Mouse (Mus musculus) brain, embryonic 14.5 days (tissue): ENCODE results near the gene Bak1. TPM values are rescaled to one million over a fixed set of nuclear protein-coding genes. Genes with fewer than 3 reads are reported as not detected.

ENCODE experiments used
- DNase-seq: peaks from one replicate; pipeline ENCODE4 v3.0.0-alpha.2; 2011; ENCODE audit warnings: low read depth
- CTCF ChIP-seq: fragments of 200-500 bp; IDR thresholded peaks from 2 replicates; pipeline ENCODE4 v1.5.1; 2012; ENCODE audit warnings: inconsistent platforms, mild to moderate bottlenecking, moderate library complexity, borderline replicate concordance; ENCODE audit not compliant: insufficient read depth, insufficient read length; ENCODE audit errors: extremely low read depth
- POLR2A ChIP-seq: fragments of 200-500 bp; IDR thresholded peaks from 2 replicates; pipeline ENCODE4 v1.6.1; 2012; ENCODE audit warnings: mild to moderate bottlenecking, inconsistent platforms, borderline replicate concordance; ENCODE audit not compliant: poor library complexity, insufficient read depth, insufficient read length, severe bottlenecking; ENCODE audit errors: extremely low read depth
- polyA plus RNA-seq: library from polyadenylated mRNA; depleted of rRNA; stranded (reverse); fragments of >200 nt; gene quantifications from 2 replicates; pipeline ENCODE4 v1.2.3, GENCODE M21; 2012

Bak1 gene
- polyA plus RNA-seq, 1 experiment = 35.1 TPM

GRCm38 (mm10) chr17:27048445-27049239, 19.8 kb upstream of the Bak1 start:
- DNase-seq = no peak

GRCm38 (mm10) chr17:27047762-27048444, 19.1 kb upstream of the Bak1 start:
- no peak for DNase-seq
- TF ChIP-seq POLR2A (no peak), CTCF (peak; percentile 51; the same call in 1 of the 2 replicates)

More at GRCm38 (mm10) chr17:27048445-27049239, 19.8 kb upstream of the Bak1 start:
- TF ChIP-seq CTCF (no peak), POLR2A (no peak)

- no peak for TF ChIP-seq CTCF
- no peak for TF ChIP-seq POLR2A
- DNase-seq = no peak
Measured at GRCm38 (mm10) chr17:27045164-27045563, 16.4 kb upstream of the Bak1 start.

GRCm38 (mm10) chr17:27042840-27043239, 14.0 kb upstream of the Bak1 start:
- TF ChIP-seq POLR2A (no peak), CTCF (no peak)
- no peak for DNase-seq

- no peak for DNase-seq
- TF ChIP-seq CTCF = no peak
- no peak for TF ChIP-seq POLR2A
Measured at GRCm38 (mm10) chr17:27041787-27042055, 12.9 kb upstream of the Bak1 start.

GRCm38 (mm10) chr17:27041046-27041786, 12.4 kb upstream of the Bak1 start:
- TF ChIP-seq CTCF = no peak
- no peak for TF ChIP-seq POLR2A
- DNase-seq = no peak

GRCm38 (mm10) chr17:27040304-27041045, 11.7 kb upstream of the Bak1 start:
- TF ChIP-seq CTCF (no peak), POLR2A (no peak)
- DNase-seq = peak; percentile 68

GRCm38 (mm10) chr17:27039432-27040102, 10.8 kb upstream of the Bak1 start:
- no peak for DNase-seq
- TF ChIP-seq POLR2A (no peak), CTCF (no peak)

- TF ChIP-seq CTCF (no peak), POLR2A (no peak)
- DNase-seq = no peak
Measured at GRCm38 (mm10) chr17:27038335-27039050, 9.7 kb upstream of the Bak1 start.

- no peak for DNase-seq
- TF ChIP-seq POLR2A (no peak), CTCF (no peak)
Measured at GRCm38 (mm10) chr17:27036465-27036864, 7.7 kb upstream of the Bak1 start.

- TF ChIP-seq POLR2A = no peak
- TF ChIP-seq CTCF = peak; percentile 97
- peak; percentile 80 for DNase-seq
Measured at GRCm38 (mm10) chr17:27032869-27033268, 4.1 kb upstream of the Bak1 start.
